Mouse (Mus musculus) ES-CJ7 (cell line): ENCODE results near the gene Ak2.

Experiments
- DNase-seq: peaks from one replicate; pipeline ENCODE4 v3.0.0; 2011; ENCODE audit warnings: low read depth, low spot score

Gene Ak2

DNA sequence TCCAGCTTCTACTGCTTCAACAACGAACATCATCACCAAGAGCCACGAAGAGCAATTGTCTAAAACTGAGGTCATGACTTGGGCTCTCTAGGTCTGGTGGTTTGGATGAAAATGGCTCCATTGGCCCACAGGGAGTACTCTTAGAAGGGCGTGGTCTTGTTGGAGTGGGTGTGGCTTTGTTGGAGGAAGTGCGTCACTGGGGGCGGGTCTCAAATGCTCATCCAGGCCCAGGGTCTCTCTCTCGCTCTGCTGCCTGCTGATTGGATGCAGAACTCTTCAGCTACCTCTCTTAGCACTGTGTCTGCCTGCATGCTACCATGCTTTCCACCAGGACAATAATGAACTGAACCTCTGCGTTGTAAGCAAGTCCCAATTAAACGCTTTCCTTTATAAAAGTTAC lies 17.1 kb upstream of the Ak2 start:
- peak; percentile 94 for DNase-seq

GRCm38 (mm10) chr4:128976577-128976976 lies 15.2 kb upstream of the Ak2 start:
- DNase-seq = no peak

- DNase-seq = no peak
Observed at GRCm38 (mm10) chr4:128977217-128977616, 14.5 kb upstream of the Ak2 start.

DNA sequence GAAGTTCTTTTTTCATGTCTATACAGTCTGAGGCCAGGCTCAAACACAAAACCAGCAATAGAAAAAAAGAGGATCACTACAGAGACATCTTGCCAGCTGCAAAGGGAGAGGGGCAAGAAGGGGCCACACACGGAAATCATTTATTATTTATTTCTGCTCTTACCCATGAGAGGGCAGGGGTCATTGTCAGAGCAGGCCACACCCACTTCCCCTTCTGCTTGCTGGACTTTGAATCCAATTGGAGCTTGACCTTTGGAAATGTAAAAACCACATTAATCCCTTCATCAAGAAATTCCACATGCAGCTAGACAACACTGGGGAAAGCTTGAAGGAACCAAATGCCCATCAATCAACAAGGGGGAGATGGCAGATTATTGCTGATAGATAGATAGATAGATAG lies 13.1 kb upstream of the Ak2 start:
- DNase-seq = no peak

- peak; percentile 80 for DNase-seq
Observed at GRCm38 (mm10) chr4:128980890-128981832, 10.6 kb upstream of the Ak2 start.

- peak; percentile 52 for DNase-seq
Observed at GRCm38 (mm10) chr4:128981833-128982180, 10.0 kb upstream of the Ak2 start.

GRCm38 (mm10) chr4:128983151-128983550 lies 8.6 kb upstream of the Ak2 start:
- DNase-seq = no peak

DNA sequence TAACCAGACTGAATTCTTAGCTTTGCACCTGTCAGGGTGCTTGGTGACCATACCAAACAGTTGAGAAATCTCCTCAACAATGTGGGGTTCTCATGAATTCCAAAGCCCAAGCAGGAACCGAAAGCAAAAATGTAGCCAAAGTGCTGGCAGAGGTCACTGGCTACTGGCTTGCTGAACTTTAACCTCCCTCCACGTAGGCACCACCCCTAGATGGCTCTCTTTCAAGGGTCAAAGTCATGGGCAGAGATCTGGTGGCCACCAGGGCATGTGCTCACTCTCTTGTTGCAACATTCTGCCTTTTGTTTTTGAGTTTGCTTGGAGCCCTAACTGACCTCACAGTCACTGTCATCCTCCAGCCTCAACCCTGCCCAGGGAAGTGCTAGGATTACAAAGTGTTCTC lies 8.1 kb upstream of the Ak2 start:
- no peak for DNase-seq

DNA sequence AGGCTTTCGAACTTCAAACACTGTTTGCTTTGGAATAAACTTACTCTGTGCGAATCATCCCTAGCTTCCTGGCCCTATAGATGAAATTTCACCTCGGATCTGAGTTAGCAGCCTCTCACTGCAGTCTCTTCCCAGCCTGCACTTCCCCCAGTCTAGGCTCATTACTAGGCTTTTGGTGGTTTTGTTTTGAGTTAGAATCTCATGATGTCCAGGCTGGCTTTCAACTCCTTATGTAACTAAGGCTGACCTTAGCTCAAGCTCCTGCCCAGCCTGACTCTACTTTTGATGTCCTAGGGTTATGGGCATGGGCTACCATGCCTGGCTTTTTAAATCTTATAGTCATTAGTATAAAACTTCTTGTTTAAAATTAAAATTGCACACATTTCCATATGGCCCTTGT lies 7.2 kb upstream of the Ak2 start:
- no peak for DNase-seq

DNA sequence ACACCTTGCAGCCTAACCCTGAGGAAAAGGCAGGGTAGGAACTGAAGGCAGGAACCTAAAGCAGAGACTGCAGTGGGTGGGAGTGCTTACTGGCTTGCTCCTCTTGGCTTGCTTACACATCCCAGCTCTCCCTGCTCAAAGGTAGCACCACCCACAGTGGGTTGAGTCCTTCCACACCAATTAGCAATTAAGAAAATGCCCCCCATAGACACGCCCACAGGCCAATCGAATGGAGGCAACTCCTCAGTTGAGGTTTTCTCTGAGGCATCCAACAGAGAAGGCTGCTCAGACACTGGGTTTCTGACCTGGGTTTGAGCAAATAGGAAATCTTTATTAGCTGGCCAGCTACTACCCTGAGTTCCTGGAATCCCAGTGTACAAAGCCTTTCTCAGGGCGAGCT lies 2.8 kb upstream of the Ak2 start:
- peak; percentile 87 for DNase-seq

DNA sequence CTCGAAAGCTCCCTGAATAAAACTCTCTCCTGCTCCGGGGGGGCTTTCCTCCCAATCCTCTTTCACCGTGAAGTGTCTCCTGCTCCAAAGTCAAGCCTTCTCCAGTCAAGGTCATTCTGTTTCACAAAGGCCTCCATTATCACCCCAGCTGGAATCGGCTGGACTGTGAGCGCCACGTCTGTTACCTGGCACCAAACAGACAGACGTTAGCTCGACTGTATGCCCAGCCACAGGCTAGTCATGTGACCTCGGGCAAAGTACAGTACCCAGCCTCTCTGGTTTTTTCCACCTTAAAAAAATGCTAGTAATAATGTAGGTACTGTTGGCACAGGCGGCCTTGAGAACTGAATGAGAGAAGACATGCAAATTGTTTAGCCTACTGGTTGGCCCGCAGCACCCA lies 2.1 kb upstream of the Ak2 start:
- DNase-seq = peak; percentile 66

DNA sequence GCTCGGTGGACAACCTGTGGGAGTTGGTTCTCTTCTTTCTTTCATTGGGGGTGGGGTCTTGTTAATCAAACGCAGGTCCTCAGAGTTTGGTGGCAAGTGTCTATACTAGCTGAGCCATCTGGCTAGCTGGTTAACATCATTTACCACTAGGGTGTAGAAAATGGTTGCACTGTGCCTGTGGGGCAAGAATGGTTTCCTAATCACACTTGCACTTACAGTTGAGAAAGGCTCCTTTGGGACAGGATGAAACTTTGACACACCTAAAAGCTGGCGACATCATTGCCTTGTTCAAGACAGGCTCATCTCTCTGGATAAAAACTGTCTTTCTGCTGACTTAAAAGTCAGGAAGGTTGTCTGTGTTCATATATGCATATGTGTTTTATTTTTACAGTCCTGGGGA lies 418 bp downstream of the Ak2 start:
- DNase-seq = no peak

DNA sequence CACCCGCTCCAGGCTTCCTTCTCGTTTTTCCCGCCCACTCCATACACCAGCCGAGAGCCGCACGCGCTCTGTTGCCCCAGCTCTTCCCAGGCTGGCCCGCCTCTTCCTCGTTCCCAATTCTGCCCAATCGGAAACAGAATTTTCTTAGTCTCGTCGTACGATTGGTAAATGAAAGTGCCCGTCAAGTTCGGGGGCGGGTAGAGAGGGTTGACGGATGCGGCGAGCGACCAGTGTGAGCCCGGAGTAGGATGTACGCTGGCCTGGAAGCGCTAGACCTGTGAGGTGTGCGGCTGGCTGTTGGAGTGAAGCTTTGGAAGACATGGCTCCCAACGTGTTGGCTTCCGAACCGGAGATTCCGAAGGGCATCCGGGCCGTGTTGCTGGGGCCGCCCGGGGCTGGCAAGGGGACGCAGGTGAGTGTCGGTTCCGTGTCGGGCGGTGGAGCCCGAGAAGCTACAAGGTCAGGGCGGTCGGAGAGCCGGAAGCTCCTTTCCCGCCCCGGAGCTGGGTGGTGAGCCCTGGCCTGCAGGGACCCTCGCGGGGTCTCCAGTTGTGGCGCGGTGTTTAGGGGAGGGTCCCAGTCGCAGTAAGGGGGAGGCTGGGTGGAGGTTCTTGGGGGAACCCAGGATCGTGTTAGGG lies 1.4 kb downstream of the Ak2 start:
- DNase-seq = peak; percentile 96

DNA sequence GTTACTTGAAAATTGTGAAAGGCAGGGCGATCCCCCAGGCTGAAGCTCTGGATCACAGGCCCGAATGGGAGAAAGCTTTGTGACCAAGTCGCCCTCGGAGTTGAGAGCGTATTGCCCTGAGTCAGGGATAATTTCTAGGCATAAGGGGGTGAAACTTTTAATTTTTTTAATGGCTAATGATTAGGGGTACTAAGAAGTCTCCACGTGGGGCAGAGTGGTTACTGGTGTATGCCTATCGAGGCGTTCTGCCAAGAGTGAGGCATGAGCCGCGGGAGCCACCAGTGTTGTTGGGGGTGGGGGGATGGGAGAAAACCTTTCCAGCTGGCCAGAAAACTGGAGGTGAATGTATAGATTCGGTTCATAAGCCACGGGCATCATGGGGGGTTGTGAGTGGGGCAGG lies 1.9 kb downstream of the Ak2 start:
- no peak for DNase-seq

- no peak for DNase-seq
Observed at GRCm38 (mm10) chr4:128995238-128995637, 3.5 kb downstream of the Ak2 start.

DNA sequence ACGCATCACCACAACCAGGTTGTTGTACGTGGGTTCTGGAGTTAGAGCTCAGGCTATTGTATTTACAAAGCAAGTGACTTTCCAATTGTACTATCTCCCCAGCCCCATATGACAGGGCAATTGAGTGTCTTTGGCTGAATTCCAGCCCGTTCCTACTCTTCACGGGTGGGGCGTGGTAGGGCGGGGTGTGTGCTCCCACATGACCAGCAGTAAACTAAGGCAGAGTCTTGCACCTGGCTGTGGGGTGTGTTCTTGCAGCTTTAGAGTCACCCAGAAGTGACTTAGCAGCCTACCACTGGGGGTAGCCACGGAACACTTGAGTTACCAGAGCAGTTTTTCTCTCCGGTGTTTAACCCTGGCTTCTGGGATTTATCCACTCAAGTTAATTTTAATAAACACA lies 5.5 kb downstream of the Ak2 start:
- DNase-seq = peak; percentile 60

GRCm38 (mm10) chr4:128998401-128998800 lies 6.6 kb downstream of the Ak2 start:
- DNase-seq = no peak

- DNase-seq = no peak
Observed at GRCm38 (mm10) chr4:129000786-129001185, 9.0 kb downstream of the Ak2 start.

- no peak for DNase-seq
Observed at GRCm38 (mm10) chr4:129003720-129004119, 12.0 kb downstream of the Ak2 start.

GRCm38 (mm10) chr4:129008006-129008519 lies 16.3 kb downstream of the Ak2 start:
- no peak for DNase-seq

GRCm38 (mm10) chr4:129008672-129009071 lies 16.9 kb downstream of the Ak2 start:
- DNase-seq = no peak

GRCm38 (mm10) chr4:129009521-129009920 lies 17.8 kb downstream of the Ak2 start:
- DNase-seq = no peak

DNA sequence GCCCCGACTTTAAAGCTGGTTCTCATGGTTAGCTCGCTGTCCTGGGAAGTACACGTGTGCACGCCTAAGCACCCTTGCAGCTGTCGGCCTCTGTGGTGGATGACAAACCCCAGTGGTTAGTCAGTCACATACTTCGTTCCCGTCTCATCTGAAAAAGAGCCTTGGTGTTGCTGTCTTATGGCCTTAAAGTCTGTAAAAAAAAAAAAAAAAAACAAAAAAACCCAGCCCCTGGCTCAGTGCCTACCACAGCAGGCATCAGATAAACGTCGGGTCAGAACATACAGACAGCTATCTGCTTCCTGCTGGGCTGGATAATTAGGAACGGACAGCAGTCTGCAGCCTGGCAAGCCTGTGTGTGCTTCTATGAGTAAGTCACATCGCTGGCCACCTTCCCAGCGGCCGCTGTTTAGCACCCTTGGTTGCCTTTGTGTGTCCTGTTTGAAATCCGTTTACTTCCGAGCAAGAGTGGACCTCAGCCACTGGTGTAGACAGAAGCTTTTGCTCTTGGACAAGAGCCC lies 19.9 kb downstream of the Ak2 start:
- DNase-seq = no peak
